Mouse (Mus musculus) embryo, embryonic 9.5 days (tissue): Measurements from ENCODE around the gene Lamtor2.
"Not testable (repeated sequence)": the region's sequence is repeated elsewhere in the genome, so short reads cannot be mapped to it uniquely, and the experiment has no call there.

Experiments
- DNase-seq: peaks from one replicate; pipeline ENCODE4 v3.0.0-alpha.2; 2017; ENCODE audit errors: extremely low spot score

Gene Lamtor2

DNA sequence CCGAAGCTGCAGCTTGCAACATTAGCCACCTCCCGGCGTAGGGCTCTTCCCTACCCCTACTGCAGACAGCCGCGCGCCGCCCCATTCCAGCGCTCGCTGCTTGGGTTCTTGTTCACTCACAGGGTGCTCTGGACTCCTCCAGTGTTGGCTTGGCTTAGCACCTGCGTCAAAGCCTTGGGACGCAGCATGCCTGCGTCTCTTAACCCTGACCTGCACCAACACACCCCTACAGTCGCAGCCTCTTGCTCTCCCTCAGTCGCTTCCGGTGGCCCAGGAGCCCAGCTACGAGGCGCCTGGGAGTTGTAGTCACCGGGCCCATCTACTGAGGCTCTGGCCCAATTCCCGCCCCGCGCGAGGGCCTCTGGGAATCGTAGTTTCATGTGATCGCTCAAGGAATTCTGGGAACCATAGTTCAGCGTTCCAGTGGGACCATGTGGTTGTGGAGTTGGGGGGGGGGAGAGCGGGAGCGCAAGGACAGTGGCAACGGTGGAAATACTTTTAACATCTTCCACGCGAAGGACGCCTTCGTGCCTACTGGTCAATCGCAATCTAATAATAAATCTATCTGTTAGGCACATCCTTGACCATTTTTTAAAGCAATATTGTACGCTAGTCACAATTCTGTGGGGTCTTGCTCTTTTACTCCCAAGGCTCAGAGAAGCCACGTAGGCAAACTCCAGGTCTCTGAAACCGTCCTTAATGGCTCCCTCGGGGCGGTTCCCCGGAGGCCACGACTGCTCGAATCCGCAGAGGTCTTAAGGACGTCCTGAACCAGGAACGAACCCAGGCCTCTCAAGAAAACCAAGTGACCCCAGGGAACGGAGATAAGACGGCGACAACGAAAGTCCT is at the start of gene Lamtor2:
TSS of gene Lamtor2 (minus strand) at position 399 of the 849 bp plus-strand sequence.
- peak; percentile 97 for DNase-seq

- no peak for DNase-seq
Measured at GRCm38 (mm10) chr3:88602466-88602865, 49.6 kb upstream of the Lamtor2 start.

DNA sequence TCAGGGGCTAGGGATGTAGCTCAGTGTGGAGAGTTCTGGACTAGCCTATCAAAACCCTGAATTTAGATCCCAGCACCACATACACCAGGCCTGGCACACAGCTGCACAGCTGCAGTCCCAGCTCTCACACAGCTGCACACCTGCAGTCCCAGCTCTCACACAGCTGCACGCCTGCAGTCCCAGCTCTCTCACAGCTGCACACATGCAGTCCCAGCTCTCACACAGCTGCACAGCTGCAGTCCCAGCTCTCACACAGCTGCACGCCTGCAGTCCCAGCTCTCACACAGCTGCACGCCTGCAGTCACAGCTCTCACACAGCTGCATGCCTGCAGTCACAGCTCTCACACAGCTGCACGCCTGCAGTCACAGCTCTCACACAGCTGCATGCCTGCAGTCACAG is 43.7 kb upstream of the Lamtor2 start:
- DNase-seq: not testable (repeated sequence)

DNA sequence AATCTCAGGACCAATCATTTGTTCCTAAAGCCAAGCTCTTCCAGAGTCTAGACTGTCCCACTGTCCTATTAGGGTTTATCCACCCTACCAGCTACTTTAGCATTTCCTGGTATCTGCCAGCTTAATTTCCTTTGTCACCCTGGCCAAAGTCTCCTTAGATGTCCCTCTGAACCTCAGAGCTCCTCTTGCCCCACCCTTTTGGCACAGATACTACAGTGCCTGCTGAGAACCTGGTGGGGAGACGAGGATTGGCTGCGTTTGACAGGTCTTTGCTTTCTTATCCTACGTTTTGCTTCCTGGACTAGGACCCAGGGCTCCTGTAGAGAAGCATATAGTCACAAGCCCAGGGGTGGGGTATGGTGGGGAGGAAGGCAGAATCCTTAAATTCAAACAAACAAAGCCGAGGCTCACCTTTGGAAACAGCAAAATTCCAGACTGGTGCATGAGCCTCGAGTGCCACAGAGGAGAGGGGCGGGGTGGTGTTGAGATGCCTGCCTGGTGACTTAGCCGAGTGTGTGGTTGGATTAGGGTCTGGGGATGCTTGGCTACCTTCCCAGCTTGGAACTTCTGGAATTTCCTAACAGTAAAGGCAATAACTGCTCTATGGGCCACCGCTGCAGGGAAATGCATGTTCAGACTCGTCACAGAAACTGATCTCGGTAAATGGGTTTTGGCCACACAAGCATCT is 41.2 kb upstream of the Lamtor2 start:
- no peak for DNase-seq

DNA sequence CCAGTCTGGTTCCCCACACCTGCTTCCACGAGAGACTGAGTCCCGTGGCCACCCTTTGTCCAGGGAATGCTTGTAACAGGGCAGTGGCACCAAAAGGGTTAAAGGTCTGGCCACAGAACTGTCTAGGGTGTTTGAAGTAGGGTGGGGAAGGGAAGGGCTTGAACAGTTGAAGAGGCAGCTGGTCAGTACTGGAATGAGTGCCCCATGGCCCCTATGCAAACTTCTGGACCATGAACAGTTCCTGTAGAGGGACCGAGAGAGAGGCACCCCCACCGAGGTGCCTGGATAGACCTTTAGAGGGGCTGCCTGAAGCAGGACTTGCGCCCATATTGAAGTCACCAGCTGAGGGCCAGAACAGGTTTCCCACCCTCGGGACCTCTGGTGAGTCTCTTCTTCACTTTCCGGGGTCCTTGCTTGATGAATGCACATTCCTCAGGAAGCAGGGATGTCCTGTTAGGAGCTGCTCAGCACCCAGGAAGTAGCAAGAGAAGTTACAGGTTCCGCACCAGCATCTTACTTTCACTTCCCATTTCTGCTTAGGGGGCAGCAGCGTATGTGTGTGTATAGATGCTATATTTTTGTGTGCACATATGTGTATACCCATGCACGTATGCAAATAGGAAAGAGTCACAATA is 40.2 kb upstream of the Lamtor2 start:
- DNase-seq: no peak

DNA sequence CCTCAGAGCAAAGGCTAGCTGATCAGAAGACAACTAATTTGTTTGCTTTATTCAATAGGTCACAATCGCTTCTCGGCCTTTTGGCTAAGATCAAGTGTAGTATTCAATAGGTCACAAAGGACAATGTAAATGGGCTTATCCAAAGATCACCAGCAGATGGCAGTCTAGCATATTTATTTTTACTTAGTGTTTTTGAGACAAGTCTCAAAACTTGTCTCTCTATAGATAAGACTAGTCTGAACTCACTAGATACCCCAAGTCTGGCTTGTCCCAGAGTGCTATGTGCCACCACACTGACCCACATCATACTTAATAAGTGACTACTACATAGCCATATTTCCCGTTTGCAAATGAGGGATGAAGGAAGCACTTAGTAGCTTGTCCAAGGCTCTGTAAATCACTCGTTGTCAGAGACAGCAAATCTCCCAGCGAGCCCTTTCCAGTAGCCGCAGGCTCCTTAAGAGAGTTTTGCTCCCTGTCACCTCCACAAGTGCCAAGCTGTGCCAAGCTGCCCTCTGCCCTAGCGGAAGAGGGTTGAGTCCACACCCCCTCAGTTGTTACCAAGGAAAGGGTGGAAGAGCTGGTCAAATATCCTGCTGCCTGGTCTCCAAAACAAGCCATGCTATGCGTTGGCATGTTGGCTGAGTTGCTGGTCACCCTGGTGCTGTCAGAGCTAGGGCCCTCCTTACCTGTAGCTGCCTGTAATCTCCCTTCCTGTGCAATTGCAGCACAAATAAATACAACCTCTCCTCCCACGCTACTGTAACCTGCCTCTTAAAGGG is 39.3 kb upstream of the Lamtor2 start:
- peak; percentile 74 for DNase-seq

GRCm38 (mm10) chr3:88591044-88591443 is 38.2 kb upstream of the Lamtor2 start:
- no peak for DNase-seq

DNA sequence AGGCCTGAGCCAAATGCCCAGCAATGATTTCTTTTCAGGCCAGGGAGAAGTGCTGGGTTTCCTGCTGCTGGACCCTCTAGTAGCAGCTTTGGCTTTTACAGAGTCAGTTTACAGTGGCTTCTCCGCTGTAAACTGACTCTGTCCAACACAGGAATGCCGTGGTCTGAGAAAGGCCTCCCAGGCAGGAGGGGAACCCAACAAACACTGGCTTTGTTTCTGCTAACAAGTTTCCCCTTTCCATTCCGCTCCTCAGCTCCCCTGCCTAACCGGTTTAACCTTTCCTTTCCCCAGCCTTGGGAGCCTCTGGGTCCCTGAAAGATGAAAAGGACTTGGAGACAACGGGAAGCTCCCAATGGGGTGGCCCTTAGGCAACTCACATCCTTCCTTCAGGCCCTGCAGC is 37.4 kb upstream of the Lamtor2 start:
- DNase-seq: peak; percentile 17

DNA sequence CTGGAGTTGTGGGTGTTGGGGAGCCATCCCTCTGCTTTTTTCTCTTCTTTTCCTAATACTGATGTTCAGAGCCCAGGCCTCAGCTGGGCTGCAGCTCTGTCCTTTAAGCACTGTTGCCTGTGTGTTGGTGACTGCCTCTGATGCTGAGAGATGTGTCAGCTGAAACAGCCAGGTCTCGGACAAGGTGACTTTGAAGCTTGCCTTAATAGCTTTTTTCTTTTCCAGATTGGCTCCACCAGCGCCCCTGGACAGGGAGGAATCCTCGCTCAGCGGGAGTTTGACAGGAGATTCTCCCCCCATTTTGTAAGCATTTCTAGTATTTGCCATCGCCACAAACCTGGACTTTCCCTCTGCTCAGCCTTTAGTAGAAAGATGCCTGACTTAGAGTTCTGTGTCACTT is 33.8 kb upstream of the Lamtor2 start:
- no peak for DNase-seq

- DNase-seq: no peak
Measured at GRCm38 (mm10) chr3:88585769-88586168, 32.9 kb upstream of the Lamtor2 start.

GRCm38 (mm10) chr3:88579454-88580117 is 26.7 kb upstream of the Lamtor2 start:
- peak; percentile 80 for DNase-seq

DNA sequence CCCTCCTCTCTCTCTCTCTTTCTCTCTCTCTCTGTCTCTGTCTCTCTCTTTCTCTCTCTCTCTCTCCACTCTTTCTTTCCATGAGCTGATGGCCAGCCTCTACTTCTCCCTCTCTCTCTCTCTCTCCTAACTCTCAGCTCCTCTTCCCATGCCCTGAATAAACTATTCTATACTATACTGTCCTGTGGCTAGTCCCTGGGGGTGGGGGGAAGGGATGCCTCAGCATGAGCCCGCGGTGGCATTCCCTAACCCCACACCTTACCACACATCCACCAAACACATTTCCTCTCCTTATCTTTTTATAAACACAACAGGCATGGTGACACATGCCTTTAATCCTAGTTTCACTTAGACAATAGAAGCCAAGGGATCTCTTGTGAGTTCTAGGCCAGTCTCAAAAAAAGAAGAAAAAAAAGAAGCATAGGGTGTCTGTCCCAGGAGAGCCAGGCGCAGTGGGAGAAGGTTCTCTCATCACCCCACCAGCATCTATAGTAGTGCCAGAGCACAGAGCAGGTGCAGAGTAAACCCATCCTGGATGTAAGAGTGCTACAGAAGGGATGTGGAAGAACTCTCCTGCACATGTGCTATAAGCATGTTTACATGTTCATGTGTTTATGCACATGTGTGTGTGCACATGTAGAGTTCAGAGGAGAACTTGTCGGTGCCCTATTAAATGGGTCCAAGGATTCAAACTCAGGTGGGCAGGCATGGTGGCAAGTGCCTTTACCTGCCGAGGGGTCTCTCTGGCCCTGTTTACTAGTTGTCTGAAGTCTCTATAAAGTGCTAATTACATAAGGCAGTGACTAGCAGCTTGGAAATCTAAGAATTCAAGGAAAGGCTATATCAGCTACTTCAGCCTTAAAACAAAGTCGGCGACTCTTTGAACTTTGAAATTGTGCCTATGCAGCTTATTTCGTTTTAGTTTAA is 25.9 kb upstream of the Lamtor2 start:
- no peak for DNase-seq

GRCm38 (mm10) chr3:88577846-88578245 is 25.0 kb upstream of the Lamtor2 start:
- not testable (repeated sequence) for DNase-seq

DNA sequence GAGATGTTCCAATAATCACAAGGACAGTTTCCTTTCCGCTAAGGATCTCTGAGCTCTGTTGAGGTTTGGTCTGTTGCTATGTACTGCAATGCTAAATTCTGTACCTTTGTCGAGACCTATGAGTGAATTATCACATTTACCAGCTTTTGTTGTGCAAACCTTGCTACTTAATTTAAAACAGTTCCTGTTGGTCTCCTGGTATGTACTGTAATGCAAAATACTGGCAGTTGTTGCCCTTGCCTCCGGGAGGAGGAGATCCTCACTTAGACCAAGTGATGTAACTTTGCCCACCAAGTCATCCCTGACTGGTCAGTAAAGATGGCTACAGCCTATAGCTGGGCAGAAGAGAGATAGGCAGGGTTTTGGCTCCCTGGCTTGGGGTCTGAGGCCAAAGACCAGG is 22.7 kb upstream of the Lamtor2 start, which contains the start of gene Ssr2:
TSS of gene Ssr2 (plus strand) at position 337 of the 400 bp plus-strand sequence.
- DNase-seq: no peak

DNA sequence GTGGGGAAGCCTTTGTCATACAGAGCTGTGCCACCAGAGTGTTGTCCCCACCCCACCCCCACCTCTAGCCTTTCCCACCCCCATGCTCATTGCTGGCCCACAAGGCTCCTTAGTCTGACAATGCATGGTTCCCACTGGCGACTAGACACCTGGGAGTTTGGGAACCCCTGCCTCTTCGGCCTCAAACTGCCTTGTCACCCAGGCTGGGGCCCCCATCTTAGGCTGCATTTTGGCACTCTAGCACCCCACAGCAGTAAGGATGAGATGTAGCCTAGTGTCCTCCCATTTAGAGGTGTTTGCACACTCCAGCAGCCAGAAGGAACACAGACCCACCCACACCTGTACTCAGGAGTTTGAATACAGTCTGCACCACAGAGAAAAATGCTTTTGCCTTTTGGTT is 20.9 kb upstream of the Lamtor2 start:
- no peak for DNase-seq

DNA sequence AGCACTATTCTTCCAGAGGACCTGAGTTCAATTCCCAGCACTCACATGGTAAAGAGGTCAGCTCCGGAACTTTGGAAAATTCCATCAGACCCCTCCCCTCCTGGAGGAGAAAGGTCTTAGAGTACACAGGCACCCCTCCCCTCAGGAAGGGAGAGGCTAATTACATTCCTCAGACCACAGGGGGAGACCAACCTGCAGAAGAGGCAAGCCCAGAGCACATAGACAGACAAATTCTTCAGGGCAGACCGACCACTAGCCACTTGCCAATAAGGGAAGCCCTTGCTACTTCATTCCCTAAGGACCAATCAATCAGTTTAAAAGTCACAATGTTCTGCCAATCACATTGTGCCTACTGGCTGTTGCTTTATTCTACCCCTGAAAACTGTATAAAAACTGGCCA is 20.0 kb upstream of the Lamtor2 start:
- DNase-seq: no peak

DNA sequence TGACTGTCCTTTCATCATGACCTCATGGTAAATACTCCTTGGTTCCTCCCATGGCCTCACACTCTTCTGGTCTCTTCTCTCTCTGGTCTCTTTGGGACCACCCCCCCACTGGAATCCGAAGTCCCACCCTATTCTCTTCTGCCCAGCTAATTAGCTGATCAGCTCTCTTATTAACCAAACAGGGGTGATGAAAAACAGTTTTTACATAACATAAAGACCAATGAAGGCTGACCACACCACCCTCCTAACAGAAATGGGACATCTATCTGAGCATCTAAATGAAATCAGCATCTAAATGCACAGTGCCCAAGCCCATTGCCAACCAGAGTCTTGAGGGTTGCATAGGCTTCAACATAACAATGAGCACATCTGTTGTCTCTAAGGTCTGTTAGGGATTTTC is 19.0 kb upstream of the Lamtor2 start:
- no peak for DNase-seq

GRCm38 (mm10) chr3:88570341-88570740 is 17.5 kb upstream of the Lamtor2 start:
- no peak for DNase-seq

GRCm38 (mm10) chr3:88569694-88570093 is 16.8 kb upstream of the Lamtor2 start:
- no peak for DNase-seq

DNA sequence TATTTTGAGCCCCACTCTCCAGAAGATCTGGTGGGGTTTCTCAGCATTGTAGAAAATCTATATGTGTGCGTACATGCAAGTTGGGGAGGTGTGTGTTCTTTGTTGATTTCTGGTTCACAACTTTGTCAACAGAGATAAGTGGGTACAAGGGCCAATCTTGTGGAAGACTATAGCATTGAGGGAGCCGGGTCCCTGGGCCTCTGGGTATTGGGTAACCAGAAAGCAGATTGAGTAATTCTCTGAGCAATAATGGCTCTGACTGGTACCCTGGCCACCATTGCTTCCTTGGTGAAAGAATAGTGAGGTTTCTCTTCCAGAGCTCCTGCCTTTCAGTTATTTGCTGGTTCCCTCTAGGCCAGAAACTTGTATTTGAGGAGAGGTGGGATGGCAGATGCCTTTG is 16.2 kb upstream of the Lamtor2 start:
- no peak for DNase-seq
